Mouse (Mus musculus) cortical plate, adult 2 months (tissue): ENCODE results near the gene Pik3c2b.

Experiments
- CTCF ChIP-seq: fragments of 200-500 bp; IDR thresholded peaks from 2 replicates; pipeline ENCODE4 v1.5.1; 2011; ENCODE audit warnings: mild to moderate bottlenecking, control low read depth, low read length; ENCODE audit not compliant: insufficient read depth; ENCODE audit errors: extremely low read depth
- POLR2A ChIP-seq: fragments of 200-500 bp; IDR thresholded peaks from 2 replicates; pipeline ENCODE4 v1.6.1; 2011; ENCODE audit warnings: mild to moderate bottlenecking, low read length, control low read depth; ENCODE audit not compliant: insufficient read depth; ENCODE audit errors: extremely low read depth

GRCm38 (mm10) chr1:133150556-133150955 is 105.1 kb downstream of the Pik3c2b start:
- no peak for TF ChIP-seq CTCF
- no peak for TF ChIP-seq POLR2A
